Mouse (Mus musculus): ENCODE measurements at regions not wholly inside any gene's neighbourhood (a gene's known extent, or its start where the extent isn't known, plus 50 kb on each side); places are given as distances from the start of the nearest gene placed in this dataset.

- DNase-seq (ENCODE audit: low spot score): no peak
These were observed 338.9 kb upstream of the Ptbp2 start for GRCm38 (mm10) chr3:120123155-120123554.

- DNase-seq (ENCODE audit: low spot score): no peak
These were observed 299.1 kb upstream of the Ptbp2 start for GRCm38 (mm10) chr3:120083171-120083932.

- DNase-seq (ENCODE audit: low spot score): no peak
These were observed 289.3 kb upstream of the Ptbp2 start for GRCm38 (mm10) chr3:120073528-120073927.

- no peak for DNase-seq (ENCODE audit: low spot score)
These were observed 281.4 kb upstream of the Ptbp2 start for GRCm38 (mm10) chr3:120065714-120066113.

GRCm38 (mm10) chr3:120064854-120065480 is 280.7 kb upstream of the Ptbp2 start:
- no peak for DNase-seq (ENCODE audit: low spot score)

- no peak for DNase-seq (ENCODE audit: low spot score)
These were observed 278.0 kb upstream of the Ptbp2 start for GRCm38 (mm10) chr3:120062264-120062663.

- peak; percentile 24 for DNase-seq (ENCODE audit: low spot score)
These were observed 275.7 kb upstream of the Ptbp2 start for GRCm38 (mm10) chr3:120059959-120060358.

GRCm38 (mm10) chr3:120055216-120056154 is 271.2 kb upstream of the Ptbp2 start:
- no peak for DNase-seq (ENCODE audit: low spot score)

- DNase-seq (ENCODE audit: low spot score): no peak
These were observed 263.0 kb upstream of the Ptbp2 start for GRCm38 (mm10) chr3:120047238-120047637.

- DNase-seq (ENCODE audit: low spot score): no peak
These were observed 253.3 kb upstream of the Ptbp2 start for GRCm38 (mm10) chr3:120037526-120037925.

GRCm38 (mm10) chr3:120019826-120020683 is 235.8 kb upstream of the Ptbp2 start:
- DNase-seq (ENCODE audit: low spot score): no peak

GRCm38 (mm10) chr3:120015376-120015775 is 231.1 kb upstream of the Ptbp2 start:
- DNase-seq (ENCODE audit: low spot score): no peak

- DNase-seq (ENCODE audit: low spot score): no peak
These were observed 227.6 kb upstream of the Ptbp2 start for GRCm38 (mm10) chr3:120011861-120012260.

- DNase-seq (ENCODE audit: low spot score): no peak
These were observed 223.8 kb upstream of the Ptbp2 start for GRCm38 (mm10) chr3:120008110-120008509.

- DNase-seq (ENCODE audit: low spot score): no peak
These were observed 220.3 kb upstream of the Ptbp2 start for GRCm38 (mm10) chr3:120004588-120004987.

- no peak for DNase-seq (ENCODE audit: low spot score)
These were observed 216.0 kb upstream of the Ptbp2 start for GRCm38 (mm10) chr3:120000281-120000680.

- no peak for DNase-seq (ENCODE audit: low spot score)
These were observed 212.2 kb upstream of the Ptbp2 start for GRCm38 (mm10) chr3:119996258-119996988.

GRCm38 (mm10) chr3:119995781-119996180 is 211.5 kb upstream of the Ptbp2 start:
- no peak for DNase-seq (ENCODE audit: low spot score)

- DNase-seq (ENCODE audit: low spot score): no peak
These were observed 203.1 kb upstream of the Ptbp2 start for GRCm38 (mm10) chr3:119987245-119987852.

- no peak for DNase-seq (ENCODE audit: low spot score)
These were observed 193.1 kb upstream of the Ptbp2 start for GRCm38 (mm10) chr3:119977349-119977748.

Data from embryo, embryonic 10.5 days (tissue).